Mouse (Mus musculus) retina, postnatal 1 day (tissue): Measurements from ENCODE around the gene Rnf227.

Source experiments
- DNase-seq: peaks from one replicate; pipeline ENCODE4 v3.0.0-alpha.2; 2012

The Rnf227 gene

GRCm38 (mm10) chr11:69331929-69332405, 8.3 kb upstream of the Rnf227 start:
- peak; percentile 92 for DNase-seq

GRCm38 (mm10) chr11:69332713-69333253, 7.5 kb upstream of the Rnf227 start:
- DNase-seq = no peak

GRCm38 (mm10) chr11:69333922-69334321, 6.3 kb upstream of the Rnf227 start:
- DNase-seq = no peak

- DNase-seq = no peak
Measured at GRCm38 (mm10) chr11:69334796-69335195, 5.5 kb upstream of the Rnf227 start.

- no peak for DNase-seq
Measured at GRCm38 (mm10) chr11:69346441-69346840, 6.2 kb downstream of the Rnf227 start.

GRCm38 (mm10) chr11:69356544-69356943, 16.3 kb downstream of the Rnf227 start:
- DNase-seq = no peak

GRCm38 (mm10) chr11:69357690-69358089, 17.4 kb downstream of the Rnf227 start:
- no peak for DNase-seq

GRCm38 (mm10) chr11:69362021-69362420, 21.8 kb downstream of the Rnf227 start:
- DNase-seq = peak; percentile 4

GRCm38 (mm10) chr11:69362479-69362878, 22.2 kb downstream of the Rnf227 start:
- DNase-seq = peak; percentile 4

- DNase-seq = no peak
Measured at GRCm38 (mm10) chr11:69364376-69364775, 24.1 kb downstream of the Rnf227 start.

GRCm38 (mm10) chr11:69364910-69365309, 24.6 kb downstream of the Rnf227 start:
- peak; percentile 97 for DNase-seq

- DNase-seq = peak; percentile 18
Measured at GRCm38 (mm10) chr11:69365722-69366121, 25.5 kb downstream of the Rnf227 start.

- DNase-seq = peak; percentile 96
Measured at GRCm38 (mm10) chr11:69366157-69366854, 26.0 kb downstream of the Rnf227 start.

- DNase-seq = peak; percentile 35
Measured at GRCm38 (mm10) chr11:69366855-69367615, 26.8 kb downstream of the Rnf227 start.

- DNase-seq = peak; percentile 78
Measured at GRCm38 (mm10) chr11:69367616-69368355, 27.5 kb downstream of the Rnf227 start.

- DNase-seq = peak; percentile 72
Measured at GRCm38 (mm10) chr11:69368356-69369214, 28.3 kb downstream of the Rnf227 start.

GRCm38 (mm10) chr11:69369215-69369989, 29.1 kb downstream of the Rnf227 start, which contains the start of gene Chd3:
TSS of gene Chd3 (minus strand) at chr11:69369406.
- peak; percentile 35 for DNase-seq

GRCm38 (mm10) chr11:69369990-69370816, 29.9 kb downstream of the Rnf227 start:
- DNase-seq = peak; percentile 11

GRCm38 (mm10) chr11:69370817-69371215, 30.6 kb downstream of the Rnf227 start:
- no peak for DNase-seq

- DNase-seq = no peak
Measured at GRCm38 (mm10) chr11:69371601-69372000, 31.3 kb downstream of the Rnf227 start.
